ENCODE assay signal across 10 mouse cellular contexts in genomic region chr8:13226288-13226687, GRCm38 (mm10). TPM values are rescaled to one million over a fixed set of nuclear protein-coding genes. Genes with fewer than 3 reads are reported as not detected.
DNase-seq lines count a peak whose midpoint lies in the region; ATAC-seq lines count a peak whose summit lies in the region.
"Had no signal": no experiment of that assay in that cellular context is flagged by ENCODE, and none has a peak within 500 bp of the region (broad histone marks: within the 10 kb centered on the region; RNA-seq: fewer than 3 reads in every experiment).

No protein-coding gene starts in this region.

- H3K27me3 ChIP-seq in neural tube, embryonic 11.5 days (ENCODE audit: control insufficient read depth, insufficient read depth, low read length) = no peaks in the 10 kb centered on the region
- H3K27me3 ChIP-seq in forebrain, embryonic 15.5 days = no peaks in the 10 kb centered on the region

- no peak overlapping the region for H3K4me2 ChIP-seq in neural tube, embryonic 11.5 days (ENCODE audit: low read depth)
- H3K4me2 ChIP-seq in forebrain, embryonic 15.5 days (replicated peaks) = no peak overlapping the region

- H3K36me3 ChIP-seq in neural tube, embryonic 11.5 days (ENCODE audit: control insufficient read depth, insufficient read depth, low read length) = no peaks in the 10 kb centered on the region
- H3K36me3 ChIP-seq in forebrain, embryonic 15.5 days = no peaks in the 10 kb centered on the region
- H3K36me3 ChIP-seq: G1E had no signal

- peak; percentile 52 for DNase-seq in neural tube, embryonic 11.5 days (ENCODE audit: low spot score)
- no peak for DNase-seq in neural tube, embryonic 10.5 days (ENCODE audit: extremely low spot score, low spot score)
- peak; percentile 22 to 23 for DNase-seq in layer of hippocampus, postnatal 10 days (ENCODE audit: low spot score in 2 of 2)
- DNase-seq in retina, postnatal 1 day = peak; percentile 75
- DNase-seq in kidney, adult 9 months = no peak
- no peak for DNase-seq in ovary, postnatal 36 days (ENCODE audit: low spot score)
- DNase-seq in lung, postnatal 10 days = no peak

- no peak for ATAC-seq in neural tube, embryonic 11.5 days (ENCODE audit: insufficient read depth, low FRiP score, low TSS enrichment)
- ATAC-seq in forebrain, embryonic 15.5 days (replicated peaks) = peak; percentile 51

- WGBS in neural tube, embryonic 11.5 days = 54% methylated on average over 6 of the region's 6 CpGs
- WGBS in forebrain, embryonic 15.5 days = 9% methylated on average over 6 of the region's 6 CpGs

- H3K9me3 ChIP-seq in neural tube, embryonic 11.5 days (ENCODE audit: control insufficient read depth, low read length) = no peaks in the 10 kb centered on the region
- no peaks in the 10 kb centered on the region for H3K9me3 ChIP-seq in forebrain, embryonic 15.5 days
- H3K9me3 ChIP-seq: G1E had no signal

- no peak overlapping the region for H3K27ac ChIP-seq in neural tube, embryonic 11.5 days (ENCODE audit: low read depth, low read length)
- H3K27ac ChIP-seq in forebrain, embryonic 15.5 days (replicated peaks) = peak overlapping the region; percentile 27; the same call in 1 of the 2 replicates

- H3K4me1 ChIP-seq in neural tube, embryonic 11.5 days (ENCODE audit: control insufficient read depth, insufficient read depth, low read length) = no peaks in the 10 kb centered on the region
- H3K4me1 ChIP-seq in forebrain, embryonic 15.5 days = 0 out of 2 replicates have a peak, but pooled peaks cover 3% of the 10 kb centered on the region

- no peak overlapping the region for H3K4me3 ChIP-seq in neural tube, embryonic 11.5 days (ENCODE audit: low read depth, low read length)
- H3K4me3 ChIP-seq in forebrain, embryonic 15.5 days = no peak overlapping the region

- H3K9ac ChIP-seq in neural tube, embryonic 11.5 days (ENCODE audit: low read length) = no peak overlapping the region
- no peak overlapping the region for H3K9ac ChIP-seq in forebrain, embryonic 15.5 days (replicated peaks)

RNA-seq across cellular contexts. Expression of gene Grtp1, which starts 25.9 kb away (rescaled TPM):
- 13.5 and 13.8 TPM in 2 replicates for polyA plus RNA-seq in neural tube, embryonic 11.5 days (2014; fragmentation: Nextera tagmentation; extraction: Ambion mirVana)
- polyA plus RNA-seq in forebrain, embryonic 15.5 days (2015; fragmentation: Nextera tagmentation; extraction: Ambion mirVana) = 18.7 and 23.4 TPM in 2 replicates
- total RNA-seq in layer of hippocampus, postnatal 10 days (2021) = 10 to 100 TPM; 10.3 to 10.8 TPM

RNA-seq across cellular contexts. Expression of gene Adprhl1, which starts 27.7 kb away (rescaled TPM):
- 0.57 and 0.61 TPM in 2 replicates for polyA plus RNA-seq in neural tube, embryonic 11.5 days (2014; fragmentation: Nextera tagmentation; extraction: Ambion mirVana)
- 0.57 TPM in 1 of 2 replicates, not detected in the other for polyA plus RNA-seq in forebrain, embryonic 15.5 days (2015; fragmentation: Nextera tagmentation; extraction: Ambion mirVana)
- total RNA-seq in layer of hippocampus, postnatal 10 days (2021) = 1 to 10 TPM; 2.2 to 3.1 TPM
- polyA plus RNA-seq: G1E; small intestine, adult 2 months had no signal

Comparison
In these comparisons a context has a peak if more than half of its experiments do, and no peak if none do; other contexts are left out.
1. DNase-seq: peak in neural tube, embryonic 11.5 days (single experiment), layer of hippocampus, postnatal 10 days (2 of 2) and retina, postnatal 1 day (single experiment); none in neural tube, embryonic 10.5 days (single experiment), kidney, adult 9 months (single experiment), ovary, postnatal 36 days (single experiment) and lung, postnatal 10 days (single experiment).